Mouse (Mus musculus) neural tube, embryonic 11.5 days (tissue): Measurements from ENCODE around the gene Mr1. TPM values are rescaled to one million over a fixed set of nuclear protein-coding genes. Genes with fewer than 3 reads are reported as not detected.
A peak's percentile ranks its signal among the peaks of the same experiment; 100 is the strongest.

ENCODE experiments used
- ATAC-seq: fragments of 200-750 bp; cut with Nextera tagmentation; 2 replicates; pipeline ENCODE4 v1.8.0; 2017; ENCODE audit warnings: moderate number of reproducible peaks, mild to moderate bottlenecking, moderate TSS enrichment, moderate library complexity; ENCODE audit not compliant: insufficient read depth, low FRiP score, low TSS enrichment
- DNase-seq: peaks from one replicate; pipeline ENCODE4 v3.0.0-alpha.2; 2015; ENCODE audit warnings: low spot score
- H3K27ac ChIP-seq: fragments of 300-500 bp; sonication (generic); 2 replicates; pipeline ENCODE4 v1.5.1; 2014; ENCODE audit warnings: low read depth, mild to moderate bottlenecking, low read length
- H3K27me3 ChIP-seq: fragments of 300-500 bp; sonication (generic); 2 replicates; pipeline ENCODE4 v1.6.1; 2014; ENCODE audit warnings: mild to moderate bottlenecking, low read length, mixed read lengths; ENCODE audit not compliant: control insufficient read depth, insufficient read depth
- H3K36me3 ChIP-seq: fragments of 300-500 bp; sonication (generic); 2 replicates; pipeline ENCODE4 v1.6.1; 2014; ENCODE audit warnings: mild to moderate bottlenecking, low read length, moderate library complexity, mixed read lengths; ENCODE audit not compliant: control insufficient read depth, insufficient read depth
- H3K4me1 ChIP-seq: fragments of 300-500 bp; sonication (generic); 2 replicates; pipeline ENCODE4 v1.6.1; 2014; ENCODE audit warnings: low read length, mixed read lengths; ENCODE audit not compliant: control insufficient read depth, insufficient read depth
- H3K4me2 ChIP-seq: fragments of 300-500 bp; sonication (generic); 2 replicates; pipeline ENCODE4 v1.6.1; 2014; ENCODE audit warnings: low read depth, mild to moderate bottlenecking, moderate library complexity
- H3K4me3 ChIP-seq: fragments of 300-500 bp; sonication (generic); 2 replicates; pipeline ENCODE4 v1.5.1; 2014; ENCODE audit warnings: low read depth, low read length
- H3K9ac ChIP-seq: fragments of 300-500 bp; sonication (generic); 2 replicates; pipeline ENCODE4 v1.6.1; 2014; ENCODE audit warnings: mild to moderate bottlenecking, low read length
- H3K9me3 ChIP-seq: fragments of 300-500 bp; sonication (generic); 2 replicates; pipeline ENCODE4 v1.6.1; 2016; ENCODE audit warnings: low read length; ENCODE audit not compliant: control insufficient read depth
- WGBS: fragments of 180-500 bp; shearing (Covaris S2); extraction: QIAGEN DNeasy Blood & Tissue Kit; methylation state at CpG from one replicate; pipeline ENCODE4 v1.1.7; 2014; 5-methylcytosine and 5-hydroxymethylcytosine counted together
- polyA plus RNA-seq: library from polyadenylated mRNA; unstranded; fragments of >200 nt; fragmentation: Nextera tagmentation; extraction: Ambion mirVana; gene quantifications from 2 replicates; pipeline ENCODE4 v1.2.1, GENCODE M21; 2014

The Mr1 gene
- polyA plus RNA-seq, 1 experiment from 2014 or later, result 0.37 TPM

DNA sequence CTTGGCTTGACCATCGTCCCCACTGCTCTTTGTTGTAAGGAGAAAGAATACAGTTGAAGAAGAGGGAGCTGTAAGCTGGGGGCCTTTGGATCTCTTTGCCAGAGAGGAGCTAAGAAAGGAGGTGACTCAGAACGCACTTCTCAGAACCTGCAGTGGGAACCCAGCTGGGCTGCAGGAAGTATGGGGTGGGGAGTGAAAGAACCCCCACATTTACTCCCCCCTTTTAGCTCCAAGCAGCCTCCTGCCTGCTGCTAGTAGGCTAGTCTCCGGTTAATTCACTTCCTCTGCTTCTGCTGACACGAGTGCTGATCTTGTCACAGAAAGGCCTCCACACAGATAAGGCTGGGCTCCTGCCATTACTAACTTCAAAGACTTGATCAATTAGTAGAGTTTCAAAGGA lies 59.7 kb downstream of the Mr1 start:
- H3K9ac ChIP-seq, result no peak overlapping the region
- WGBS, result 17% methylated on average over 4 of the region's 4 CpGs
- DNase-seq (no peak), ATAC-seq (no peak)
- H3K9me3 ChIP-seq, result no peaks in the 10 kb centered on the region
- no peak overlapping the region for H3K27ac ChIP-seq
- no peak overlapping the region for H3K4me2 ChIP-seq
- H3K4me3 ChIP-seq, result no peak overlapping the region
- H3K27me3 ChIP-seq, result no peaks in the 10 kb centered on the region
- peaks cover 24% of the 10 kb centered on the region for H3K4me1 ChIP-seq
- H3K36me3 ChIP-seq, result no peaks in the 10 kb centered on the region

- ATAC-seq (no peak), DNase-seq (peak; percentile 36)
- peaks cover 27% of the 10 kb centered on the region for H3K4me1 ChIP-seq
- no peak overlapping the region for H3K4me2 ChIP-seq
- no peaks in the 10 kb centered on the region for H3K36me3 ChIP-seq
- no peak overlapping the region for H3K27ac ChIP-seq
- no peak overlapping the region for H3K9ac ChIP-seq
- no peak overlapping the region for H3K4me3 ChIP-seq
- H3K27me3 ChIP-seq, result no peaks in the 10 kb centered on the region
- 11% methylated on average over 7 of the region's 7 CpGs for WGBS
- no peaks in the 10 kb centered on the region for H3K9me3 ChIP-seq
Measured at GRCm38 (mm10) chr1:155086416-155086815, 60.2 kb downstream of the Mr1 start.

GRCm38 (mm10) chr1:155084839-155085238 lies 61.8 kb downstream of the Mr1 start:
- DNase-seq (no peak), ATAC-seq (no peak)
- Histone ChIP-seq H3K4me2 (peak overlapping the region; percentile 5; the same call in 1 of the 2 replicates), H3K4me1 (peaks cover 30% of the 10 kb centered on the region), H3K27ac (no peak overlapping the region), H3K36me3 (no peaks in the 10 kb centered on the region), H3K4me3 (no peak overlapping the region), H3K9me3 (no peaks in the 10 kb centered on the region), H3K27me3 (no peaks in the 10 kb centered on the region), H3K9ac (no peak overlapping the region)
- WGBS, result 41% methylated on average over 8 of the region's 8 CpGs

DNA sequence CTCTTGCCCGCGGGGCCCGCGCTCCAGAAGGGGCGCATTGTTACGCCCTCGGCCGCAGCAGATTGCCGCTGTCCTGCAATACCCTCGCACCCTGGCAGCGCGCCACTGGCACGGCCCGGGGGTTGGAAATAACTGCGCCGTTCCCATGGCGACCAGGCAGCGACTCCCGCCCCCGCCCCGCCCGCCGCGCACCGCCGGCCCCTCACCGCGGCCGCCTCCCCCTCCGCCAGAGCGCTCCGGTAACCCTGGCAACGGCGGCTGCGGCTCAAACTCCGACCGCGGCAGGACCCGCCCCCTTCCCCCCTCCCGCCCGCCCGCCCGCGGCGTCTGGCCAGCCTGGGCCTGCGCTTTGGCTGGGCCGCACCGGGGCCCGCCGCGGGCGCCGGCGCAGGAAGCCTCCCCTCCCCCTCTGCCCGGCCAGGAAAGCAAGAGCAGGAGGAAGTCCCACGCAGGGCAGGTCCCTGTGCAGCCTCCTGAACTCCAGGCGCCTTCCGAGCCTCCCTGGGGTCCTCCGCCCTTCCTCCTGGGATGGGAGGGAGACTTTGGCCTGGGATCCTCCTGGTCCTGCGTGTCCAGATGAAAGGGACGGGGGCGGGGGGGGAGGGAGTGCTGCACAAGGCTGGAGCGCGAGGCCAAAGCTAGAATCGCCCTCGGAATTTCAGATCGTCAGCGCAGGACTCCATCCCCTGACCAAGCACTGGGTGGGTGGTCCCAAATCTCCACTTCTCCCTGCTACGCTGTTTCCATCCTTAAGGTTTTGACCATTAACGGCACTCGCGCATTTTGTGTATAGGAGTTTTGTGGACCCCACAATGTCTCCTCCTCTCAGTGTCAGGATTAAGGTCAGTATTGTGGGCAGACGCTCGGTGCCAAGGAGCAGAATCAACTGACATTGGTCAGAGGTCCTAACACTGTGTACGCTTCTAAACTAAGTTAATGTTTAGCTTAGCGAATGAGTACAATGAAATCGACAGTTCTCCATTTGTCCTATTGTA lies 63.0 kb downstream of the Mr1 start:
- Histone ChIP-seq H3K36me3 (no peaks in the 10 kb centered on the region), H3K4me1 (peaks cover 32% of the 10 kb centered on the region), H3K4me2 (peak overlapping the region; percentile 54), H3K4me3 (peak overlapping the region; percentile 35), H3K27me3 (no peaks in the 10 kb centered on the region), H3K9me3 (no peaks in the 10 kb centered on the region), H3K27ac (peak overlapping the region; percentile 99), H3K9ac (peak overlapping the region; percentile 74)
- DNase-seq (peak; percentile 94), ATAC-seq (peak; percentile 95)
- WGBS, result under 1% methylated on average over 38 of the region's 77 CpGs

DNA sequence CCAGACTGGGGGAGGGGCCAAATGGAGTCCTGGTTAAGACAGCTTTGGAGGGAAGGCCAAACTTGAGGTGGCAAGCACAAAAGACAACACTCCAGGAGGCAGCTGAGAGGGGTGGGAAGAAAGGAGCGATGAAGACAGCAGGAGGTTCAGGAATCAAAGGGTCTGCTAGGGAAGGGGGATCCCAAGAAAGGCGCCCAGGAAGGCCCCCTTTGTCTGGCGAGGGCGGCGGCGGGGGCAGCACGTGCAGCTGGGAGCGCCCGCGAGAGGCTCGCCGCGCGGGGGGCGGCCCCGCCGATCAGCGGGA lies 63.7 kb downstream of the Mr1 start:
- Histone ChIP-seq H3K4me2 (peak overlapping the region; percentile 54), H3K9me3 (no peaks in the 10 kb centered on the region), H3K4me1 (peaks cover 35% of the 10 kb centered on the region), H3K27me3 (no peaks in the 10 kb centered on the region), H3K9ac (peak overlapping the region; percentile 74), H3K4me3 (peak overlapping the region; percentile 35), H3K36me3 (no peaks in the 10 kb centered on the region), H3K27ac (peak overlapping the region; percentile 99)
- WGBS, result under 1% methylated on average over 15 of the region's 18 CpGs
- peak; percentile 81 for ATAC-seq
- DNase-seq, result peak; percentile 86

- Histone ChIP-seq H3K9ac (peak overlapping the region; percentile 74), H3K27me3 (no peaks in the 10 kb centered on the region), H3K27ac (peak overlapping the region; percentile 99), H3K4me2 (peak overlapping the region; percentile 54), H3K9me3 (no peaks in the 10 kb centered on the region), H3K36me3 (no peaks in the 10 kb centered on the region), H3K4me1 (peaks cover 40% of the 10 kb centered on the region), H3K4me3 (no peak overlapping the region)
- WGBS, result 5% methylated on average over 11 of the region's 11 CpGs
- no peak for DNase-seq
- ATAC-seq, result no peak
Measured at GRCm38 (mm10) chr1:155082158-155082964, 64.3 kb downstream of the Mr1 start.

DNA sequence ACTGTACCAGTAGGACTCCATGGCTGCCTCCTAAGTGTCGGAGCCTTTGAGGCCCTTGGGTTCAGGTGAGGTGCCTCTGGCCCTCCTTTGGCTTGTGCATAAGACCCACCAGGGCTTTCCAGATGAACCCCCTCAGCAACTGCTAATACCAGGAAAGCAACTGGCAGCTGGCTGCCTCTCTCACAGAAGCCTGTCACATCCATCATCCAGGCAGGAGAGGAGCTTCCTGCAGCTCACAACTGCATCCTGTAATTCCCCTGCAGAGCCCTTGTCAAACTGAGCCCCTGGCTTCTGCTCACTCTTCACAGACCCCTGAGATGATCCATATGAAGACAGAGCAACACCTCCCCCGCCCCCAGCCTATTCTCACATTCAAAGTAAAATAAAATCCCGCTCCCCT lies 68.9 kb downstream of the Mr1 start:
- H3K36me3 ChIP-seq, result no peaks in the 10 kb centered on the region
- no peak overlapping the region for H3K4me2 ChIP-seq
- WGBS, result 46% methylated on average over 3 of the region's 3 CpGs
- H3K27me3 ChIP-seq, result no peaks in the 10 kb centered on the region
- H3K27ac ChIP-seq, result peak overlapping the region; percentile 42; the same call in 1 of the 2 replicates
- H3K9me3 ChIP-seq, result no peaks in the 10 kb centered on the region
- H3K9ac ChIP-seq, result no peak overlapping the region; the same call in 1 of the 2 replicates
- no peak overlapping the region for H3K4me3 ChIP-seq
- peaks cover 33% of the 10 kb centered on the region for H3K4me1 ChIP-seq
- DNase-seq (no peak), ATAC-seq (peak; percentile 26; the same call in 1 of the 2 replicates)
